Mouse (Mus musculus): Measurements from ENCODE around the gene Gtf2f1. TPM values are rescaled to one million over a fixed set of nuclear protein-coding genes. Genes with fewer than 3 reads are reported as not detected.
A peak's percentile ranks its signal among the peaks of the same experiment; 100 is the strongest.

The Gtf2f1 gene
- polyA plus RNA-seq, 1 experiment from 2014 or later = 58.2 TPM

- Histone ChIP-seq H3K36me3 (no peaks in the 10 kb centered on the region), H3K9me3 (no peaks in the 10 kb centered on the region), H3K9ac (no peak overlapping the region), H3K4me3 (replicated peaks) (no peak overlapping the region), H3K27me3 (replicated peaks) (no peaks in the 10 kb centered on the region), H3K4me1 (no peaks in the 10 kb centered on the region), H3K4me2 (no peak overlapping the region), H3K27ac (no peak overlapping the region)
- WGBS = 72% methylated on average over 5 of the region's 5 CpGs
- ATAC-seq (ENCODE audit: insufficient read depth, low FRiP score, low read depth) = no peak
Observed at GRCm38 (mm10) chr17:56962642-56963405, 48.3 kb downstream of the Gtf2f1 start.

GRCm38 (mm10) chr17:56961880-56962279 is 49.2 kb downstream of the Gtf2f1 start:
- no peaks in the 10 kb centered on the region for H3K27me3 ChIP-seq (replicated peaks)
- no peak overlapping the region for H3K27ac ChIP-seq
- H3K9ac ChIP-seq = no peak overlapping the region
- H3K4me1 ChIP-seq = no peaks in the 10 kb centered on the region
- H3K9me3 ChIP-seq = no peaks in the 10 kb centered on the region
- 85% methylated on average over 4 of the region's 4 CpGs for WGBS
- H3K4me2 ChIP-seq = no peak overlapping the region
- no peaks in the 10 kb centered on the region for H3K36me3 ChIP-seq
- no peak for ATAC-seq (ENCODE audit: insufficient read depth, low FRiP score, low read depth)
- H3K4me3 ChIP-seq (replicated peaks) = no peak overlapping the region

- Histone ChIP-seq H3K9ac (no peak overlapping the region), H3K4me2 (no peak overlapping the region), H3K4me3 (replicated peaks) (no peak overlapping the region), H3K27me3 (replicated peaks) (no peaks in the 10 kb centered on the region), H3K4me1 (no peaks in the 10 kb centered on the region), H3K27ac (no peak overlapping the region), H3K9me3 (no peaks in the 10 kb centered on the region), H3K36me3 (no peaks in the 10 kb centered on the region)
- no peak for ATAC-seq (ENCODE audit: insufficient read depth, low FRiP score, low read depth)
- 70% methylated on average over 4 of the region's 4 CpGs for WGBS
Observed at GRCm38 (mm10) chr17:56958667-56959066, 52.4 kb downstream of the Gtf2f1 start.

- no peak overlapping the region for H3K4me2 ChIP-seq
- no peak overlapping the region for H3K9ac ChIP-seq
- no peaks in the 10 kb centered on the region for H3K9me3 ChIP-seq
- no peak overlapping the region for H3K27ac ChIP-seq
- no peak overlapping the region for H3K4me3 ChIP-seq (replicated peaks)
- peak; percentile 79 for ATAC-seq (ENCODE audit: insufficient read depth, low FRiP score, low read depth)
- H3K27me3 ChIP-seq (replicated peaks) = no peaks in the 10 kb centered on the region
- 21% methylated on average over 11 of the region's 11 CpGs for WGBS
- H3K36me3 ChIP-seq = no peaks in the 10 kb centered on the region
- no peaks in the 10 kb centered on the region for H3K4me1 ChIP-seq
Observed at GRCm38 (mm10) chr17:56957763-56958429, 53.2 kb downstream of the Gtf2f1 start.

GRCm38 (mm10) chr17:56954871-56955270 is 56.2 kb downstream of the Gtf2f1 start:
- H3K36me3 ChIP-seq = no peaks in the 10 kb centered on the region
- no peak overlapping the region for H3K4me3 ChIP-seq (replicated peaks)
- no peak for ATAC-seq (ENCODE audit: insufficient read depth, low FRiP score, low read depth)
- no peak overlapping the region for H3K9ac ChIP-seq
- H3K4me1 ChIP-seq = no peaks in the 10 kb centered on the region
- H3K4me2 ChIP-seq = no peak overlapping the region
- WGBS = 76% methylated on average over 7 of the region's 7 CpGs
- H3K27ac ChIP-seq = no peak overlapping the region
- no peaks in the 10 kb centered on the region for H3K9me3 ChIP-seq
- no peaks in the 10 kb centered on the region for H3K27me3 ChIP-seq (replicated peaks)

Other genes with a start within 250 kb of the Gtf2f1 start
- 40.1 and 48.2 TPM in 2 replicates for gene Dus3l, start 246.5 kb downstream of the Gtf2f1 start, polyA plus RNA-seq (2015; fragmentation: Nextera tagmentation; extraction: Ambion mirVana)
- 1.3 and 1.4 TPM in 2 replicates for gene Prr22, start 241.0 kb downstream of the Gtf2f1 start, polyA plus RNA-seq (2015; fragmentation: Nextera tagmentation; extraction: Ambion mirVana)
- 6.1 and 6.6 TPM in 2 replicates for gene Rfx2, start 180.3 kb downstream of the Gtf2f1 start, polyA plus RNA-seq (2015; fragmentation: Nextera tagmentation; extraction: Ambion mirVana)
- not detected in 2 replicates for gene Acsbg2, start 136.8 kb downstream of the Gtf2f1 start, polyA plus RNA-seq (2015; fragmentation: Nextera tagmentation; extraction: Ambion mirVana)
- 0.31 and 0.63 TPM in 2 replicates for gene 1700061G19Rik, start 135.8 kb downstream of the Gtf2f1 start, polyA plus RNA-seq (2015; fragmentation: Nextera tagmentation; extraction: Ambion mirVana)
- gene Mllt1, start 75.9 kb downstream of the Gtf2f1 start, polyA plus RNA-seq (2015; fragmentation: Nextera tagmentation; extraction: Ambion mirVana) = 39.8 and 43.7 TPM in 2 replicates
- gene Acer1, start 29.2 kb downstream of the Gtf2f1 start, polyA plus RNA-seq (2015; fragmentation: Nextera tagmentation; extraction: Ambion mirVana) = 0.06 and 0.15 TPM in 2 replicates
- 144 and 147 TPM in 2 replicates for gene Clpp, start 21.0 kb downstream of the Gtf2f1 start, polyA plus RNA-seq (2015; fragmentation: Nextera tagmentation; extraction: Ambion mirVana)
- 36.6 and 38.9 TPM in 2 replicates for gene Alkbh7, start 13.9 kb downstream of the Gtf2f1 start, polyA plus RNA-seq (2015; fragmentation: Nextera tagmentation; extraction: Ambion mirVana)
- gene Pspn, start 11.3 kb downstream of the Gtf2f1 start, polyA plus RNA-seq (2015; fragmentation: Nextera tagmentation; extraction: Ambion mirVana) = 0.32 and 0.43 TPM in 2 replicates
- gene Gm17949, start 181 bp upstream of the Gtf2f1 start, polyA plus RNA-seq (2015; fragmentation: Nextera tagmentation; extraction: Ambion mirVana) = 0.51 and 0.58 TPM in 2 replicates
- 39.4 and 41.0 TPM in 2 replicates for gene Khsrp, start 20.2 kb upstream of the Gtf2f1 start, polyA plus RNA-seq (2015; fragmentation: Nextera tagmentation; extraction: Ambion mirVana)
- gene Slc25a41, start 30.4 kb upstream of the Gtf2f1 start, polyA plus RNA-seq (2015; fragmentation: Nextera tagmentation; extraction: Ambion mirVana) = not detected in 2 replicates
- 50.8 and 60.8 TPM in 2 replicates for gene Crb3, start 47.8 kb upstream of the Gtf2f1 start, polyA plus RNA-seq (2015; fragmentation: Nextera tagmentation; extraction: Ambion mirVana)
- gene Slc25a23, start 48.6 kb upstream of the Gtf2f1 start, polyA plus RNA-seq (2015; fragmentation: Nextera tagmentation; extraction: Ambion mirVana) = 8.7 and 10.0 TPM in 2 replicates
- 6.3 and 8.2 TPM in 2 replicates for gene Dennd1c, start 67.2 kb upstream of the Gtf2f1 start, polyA plus RNA-seq (2015; fragmentation: Nextera tagmentation; extraction: Ambion mirVana)
- 20.3 and 23.9 TPM in 2 replicates for gene Tubb4a, start 76.5 kb upstream of the Gtf2f1 start, polyA plus RNA-seq (2015; fragmentation: Nextera tagmentation; extraction: Ambion mirVana)
- gene Tnfsf9, start 94.0 kb upstream of the Gtf2f1 start, polyA plus RNA-seq (2015; fragmentation: Nextera tagmentation; extraction: Ambion mirVana) = 9.5 and 10.1 TPM in 2 replicates
- 0.15 TPM in 1 of 2 replicates, not detected in the other for gene Cd70, start 138.5 kb upstream of the Gtf2f1 start, polyA plus RNA-seq (2015; fragmentation: Nextera tagmentation; extraction: Ambion mirVana)
- 0.23 and 0.32 TPM in 2 replicates for gene Tnfsf14, start 182.9 kb upstream of the Gtf2f1 start, polyA plus RNA-seq (2015; fragmentation: Nextera tagmentation; extraction: Ambion mirVana)
- 9.5 and 20.2 TPM in 2 replicates for gene C3, start 216.8 kb upstream of the Gtf2f1 start, polyA plus RNA-seq (2015; fragmentation: Nextera tagmentation; extraction: Ambion mirVana)
- 41.4 and 44.3 TPM in 2 replicates for gene Gpr108, start 237.2 kb upstream of the Gtf2f1 start, polyA plus RNA-seq (2015; fragmentation: Nextera tagmentation; extraction: Ambion mirVana)
- gene Trip10, start 238.2 kb upstream of the Gtf2f1 start, polyA plus RNA-seq (2015; fragmentation: Nextera tagmentation; extraction: Ambion mirVana) = 43.1 and 43.7 TPM in 2 replicates